Mouse (Mus musculus) CH12.LX (cell line): ENCODE measurements around the gene Dapk2.

Source experiments
- CTCF ChIP-seq, 2 experiments: IDR thresholded peaks in 1 of 2; conservative IDR thresholded peaks in 1 of 2; 2 replicates each; pipeline ENCODE4 v1.5.1; 2011 to 2012; ENCODE audit warnings: low read depth in 2 of 2, low read length in 2 of 2, improper control_type of control experiment in 1 of 2, inconsistent platforms in 1 of 2, mild to moderate bottlenecking in 1 of 2, moderate library complexity in 1 of 2
- HCFC1 ChIP-seq: IDR thresholded peaks from 2 replicates; pipeline ENCODE4 v1.6.1; 2012; ENCODE audit warnings: low read depth, mild to moderate bottlenecking, inconsistent platforms, low read length, improper control_type of control experiment
- MAX ChIP-seq: IDR thresholded peaks from 2 replicates; pipeline ENCODE4 v1.6.1; 2011; ENCODE audit warnings: low read length, improper control_type of control experiment
- MXI1 ChIP-seq: IDR thresholded peaks from 2 replicates; pipeline ENCODE4 v1.6.1; 2011; ENCODE audit warnings: mild to moderate bottlenecking, low read depth, low read length, improper control_type of control experiment
- POLR2A ChIP-seq: IDR thresholded peaks from 2 replicates; pipeline ENCODE4 v1.6.1; 2011; ENCODE audit warnings: low read depth, mild to moderate bottlenecking, improper control_type of control experiment, low read length
- TCF12 ChIP-seq: IDR thresholded peaks from 2 replicates; pipeline ENCODE4 v1.6.1; 2014; ENCODE audit warnings: low read depth, mild to moderate bottlenecking, inconsistent platforms, low read length, improper control_type of control experiment

DNA sequence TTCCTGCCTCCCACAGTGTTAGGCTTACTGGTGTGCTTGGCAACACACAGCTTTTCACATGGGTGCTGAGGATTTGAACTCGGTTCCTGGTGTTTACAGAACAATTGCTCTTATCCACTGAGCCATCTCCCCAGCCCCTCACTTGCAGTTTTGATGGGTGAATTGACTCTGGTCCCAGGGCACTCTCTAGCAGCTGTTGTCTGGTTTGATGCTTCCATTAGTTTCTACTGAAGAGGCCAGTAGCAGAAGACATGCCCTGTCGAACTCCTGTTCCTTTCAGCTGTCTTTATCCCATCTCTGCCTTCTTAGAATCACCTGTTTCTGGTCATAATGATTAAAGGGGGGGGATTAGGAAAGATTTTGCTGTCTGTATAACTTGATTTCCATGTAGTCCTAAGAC is 65.8 kb downstream of the Dapk2 start:
- TF ChIP-seq TCF12: no peak
- no peak for TF ChIP-seq MAX
- TF ChIP-seq CTCF (conservative IDR thresholded peaks at IDR 0.05 in 1 of 2, IDR thresholded peaks at IDR 0.05 in 1 of 2; ENCODE audit: low read depth in 2 of 2, low read length in 2 of 2): no peak
- no peak for TF ChIP-seq HCFC1
- no peak for TF ChIP-seq MXI1
- no peak for TF ChIP-seq POLR2A
